Mouse (Mus musculus): ENCODE measurements at regions not wholly inside any gene's neighbourhood (a gene's known extent, or its start where the extent isn't known, plus 50 kb on each side); places are given as distances from the start of the nearest gene placed in this dataset.

- no peak for DNase-seq (ENCODE audit: extremely low spot score, low spot score)
Measured at GRCm38 (mm10) chr1:83728810-83729209, 320.8 kb upstream of the Sphkap start.

- DNase-seq (ENCODE audit: extremely low spot score, low spot score): no peak
Measured at GRCm38 (mm10) chr1:83727938-83728337, 319.9 kb upstream of the Sphkap start.

- peak; percentile 30 for DNase-seq (ENCODE audit: extremely low spot score, low spot score)
Measured at GRCm38 (mm10) chr1:83727215-83727614, 319.2 kb upstream of the Sphkap start.

GRCm38 (mm10) chr1:83723096-83723495, 315.1 kb upstream of the Sphkap start:
- DNase-seq (ENCODE audit: extremely low spot score, low spot score): no peak

GRCm38 (mm10) chr1:83720166-83720565, 312.2 kb upstream of the Sphkap start:
- DNase-seq (ENCODE audit: extremely low spot score, low spot score): no peak

- no peak for DNase-seq (ENCODE audit: extremely low spot score, low spot score)
Measured at GRCm38 (mm10) chr1:83717056-83717455, 309.1 kb upstream of the Sphkap start.

GRCm38 (mm10) chr1:83701696-83702404, 293.9 kb upstream of the Sphkap start:
- DNase-seq (ENCODE audit: extremely low spot score, low spot score): no peak

- DNase-seq (ENCODE audit: extremely low spot score, low spot score): no peak
Measured at GRCm38 (mm10) chr1:83697422-83697821, 289.4 kb upstream of the Sphkap start.

GRCm38 (mm10) chr1:83685221-83685620, 277.2 kb upstream of the Sphkap start:
- no peak for DNase-seq (ENCODE audit: extremely low spot score, low spot score)

GRCm38 (mm10) chr1:83665326-83665725, 257.3 kb upstream of the Sphkap start:
- DNase-seq (ENCODE audit: extremely low spot score, low spot score): no peak

- no peak for DNase-seq (ENCODE audit: extremely low spot score, low spot score)
Measured at GRCm38 (mm10) chr1:83661808-83662802, 254.1 kb upstream of the Sphkap start.

- DNase-seq (ENCODE audit: extremely low spot score, low spot score): no peak
Measured at GRCm38 (mm10) chr1:83653661-83654060, 245.7 kb upstream of the Sphkap start.

GRCm38 (mm10) chr1:83645606-83646005, 237.6 kb upstream of the Sphkap start:
- no peak for DNase-seq (ENCODE audit: extremely low spot score, low spot score)

- DNase-seq (ENCODE audit: extremely low spot score, low spot score): no peak
Measured at GRCm38 (mm10) chr1:83642656-83643055, 234.7 kb upstream of the Sphkap start.

GRCm38 (mm10) chr1:83636051-83636450, 228.1 kb upstream of the Sphkap start:
- no peak for DNase-seq (ENCODE audit: extremely low spot score, low spot score)

- no peak for DNase-seq (ENCODE audit: extremely low spot score, low spot score)
Measured at GRCm38 (mm10) chr1:83631798-83632197, 223.8 kb upstream of the Sphkap start.

GRCm38 (mm10) chr1:83631394-83631793, 223.4 kb upstream of the Sphkap start:
- DNase-seq (ENCODE audit: extremely low spot score, low spot score): no peak

GRCm38 (mm10) chr1:83587258-83587657, 179.3 kb upstream of the Sphkap start:
- DNase-seq (ENCODE audit: extremely low spot score, low spot score): no peak

GRCm38 (mm10) chr1:83583041-83583440, 175.0 kb upstream of the Sphkap start:
- DNase-seq (ENCODE audit: extremely low spot score, low spot score): no peak

- no peak for DNase-seq (ENCODE audit: extremely low spot score, low spot score)
Measured at GRCm38 (mm10) chr1:83569991-83570390, 162.0 kb upstream of the Sphkap start.

- DNase-seq (ENCODE audit: extremely low spot score, low spot score): no peak
Measured at GRCm38 (mm10) chr1:83568746-83569145, 160.7 kb upstream of the Sphkap start.

- DNase-seq (ENCODE audit: extremely low spot score, low spot score): no peak
Measured at GRCm38 (mm10) chr1:83551617-83552016, 143.6 kb upstream of the Sphkap start.

Measured in neural tube, embryonic 10.5 days (tissue).